Mouse (Mus musculus): ENCODE measurements at regions not wholly inside any gene's neighbourhood (a gene's known extent, or its start where the extent isn't known, plus 50 kb on each side); places are given as distances from the start of the nearest gene placed in this dataset.
A peak's percentile ranks its signal among the peaks of the same experiment; 100 is the strongest.

- H3K9me3 ChIP-seq (replicated peaks; ENCODE audit: control insufficient read depth, low read length) = no peaks in the 10 kb centered on the region
- H3K27ac ChIP-seq (ENCODE audit: low read length) = no peak overlapping the region
- no peak for ATAC-seq (ENCODE audit: low read depth)
- 61% methylated on average over 14 of the region's 14 CpGs for WGBS (ENCODE audit: insufficient replicate concordance)
- H3K27me3 ChIP-seq (ENCODE audit: control insufficient read depth, insufficient read depth, low read depth, low read length) = no peaks in the 10 kb centered on the region
- H3K4me1 ChIP-seq (ENCODE audit: control insufficient read depth, low read depth, low read length) = no peaks in the 10 kb centered on the region
- no peaks in the 10 kb centered on the region for H3K36me3 ChIP-seq (ENCODE audit: control insufficient read depth, insufficient read depth)
- no peak overlapping the region for H3K4me2 ChIP-seq (ENCODE audit: low read depth, low read length)
- no peak overlapping the region for H3K4me3 ChIP-seq (ENCODE audit: low read depth, low read length)
- H3K9ac ChIP-seq (ENCODE audit: low read depth, low read length) = no peak overlapping the region
Measured at GRCm38 (mm10) chr2:166482720-166483616, 230.7 kb downstream of the Prex1 start.

DNA sequence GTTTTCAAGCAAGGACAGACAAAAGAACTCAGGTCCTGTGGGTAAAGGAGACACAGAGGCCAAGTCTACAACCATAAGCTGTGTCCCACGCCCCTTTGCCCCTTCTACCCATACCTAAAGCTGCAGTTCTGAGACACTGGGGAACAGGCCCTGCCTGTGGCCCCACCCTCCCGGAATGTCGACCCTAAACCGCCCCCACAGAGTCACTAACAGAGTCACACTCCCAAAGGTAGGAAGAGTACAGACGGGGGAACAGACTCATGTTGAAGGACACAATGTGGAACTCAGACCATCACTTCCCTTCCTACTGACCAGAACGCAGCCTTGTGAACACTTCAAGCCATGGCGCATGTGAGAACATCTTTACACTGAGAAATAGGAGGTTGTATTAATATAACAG, 231.9 kb downstream of the Prex1 start:
- no peaks in the 10 kb centered on the region for H3K9me3 ChIP-seq (replicated peaks; ENCODE audit: control insufficient read depth, low read length)
- 60% methylated on average over 7 of the region's 7 CpGs for WGBS (ENCODE audit: insufficient replicate concordance)
- no peak overlapping the region for H3K4me2 ChIP-seq (ENCODE audit: low read depth, low read length)
- no peak for ATAC-seq (ENCODE audit: low read depth)
- H3K9ac ChIP-seq (ENCODE audit: low read depth, low read length) = no peak overlapping the region
- no peaks in the 10 kb centered on the region for H3K36me3 ChIP-seq (ENCODE audit: control insufficient read depth, insufficient read depth)
- no peaks in the 10 kb centered on the region for H3K4me1 ChIP-seq (ENCODE audit: control insufficient read depth, low read depth, low read length)
- no peak overlapping the region for H3K27ac ChIP-seq (ENCODE audit: low read length)
- no peaks in the 10 kb centered on the region for H3K27me3 ChIP-seq (ENCODE audit: control insufficient read depth, insufficient read depth, low read depth, low read length)
- no peak overlapping the region for H3K4me3 ChIP-seq (ENCODE audit: low read depth, low read length)

DNA sequence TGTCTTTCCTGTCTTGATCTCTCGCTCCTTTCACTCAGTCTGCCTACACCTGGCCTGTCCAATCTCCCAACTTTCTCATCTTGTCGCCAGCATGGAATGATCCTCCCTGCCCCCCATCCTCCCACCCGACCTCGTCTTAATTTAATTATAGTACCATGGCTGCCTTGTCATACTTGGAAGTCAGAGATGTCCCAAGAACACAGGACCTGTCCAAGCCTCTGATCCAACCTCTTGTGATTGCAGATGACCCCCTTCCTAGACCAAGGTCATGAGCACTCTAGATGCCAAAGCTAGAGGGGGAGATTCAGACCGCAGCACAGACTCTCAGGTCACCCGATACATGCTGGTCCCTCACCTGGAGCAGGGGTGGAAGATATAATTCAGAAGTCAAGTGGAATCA, 232.3 kb downstream of the Prex1 start:
- no peak overlapping the region for H3K4me3 ChIP-seq (ENCODE audit: low read depth, low read length)
- no peaks in the 10 kb centered on the region for H3K36me3 ChIP-seq (ENCODE audit: control insufficient read depth, insufficient read depth)
- no peak overlapping the region for H3K27ac ChIP-seq (ENCODE audit: low read length)
- ATAC-seq (ENCODE audit: low read depth) = no peak
- H3K9ac ChIP-seq (ENCODE audit: low read depth, low read length) = no peak overlapping the region
- 68% methylated on average over 6 of the region's 6 CpGs for WGBS (ENCODE audit: insufficient replicate concordance)
- no peak overlapping the region for H3K4me2 ChIP-seq (ENCODE audit: low read depth, low read length)
- H3K27me3 ChIP-seq (ENCODE audit: control insufficient read depth, insufficient read depth, low read depth, low read length) = no peaks in the 10 kb centered on the region
- no peaks in the 10 kb centered on the region for H3K4me1 ChIP-seq (ENCODE audit: control insufficient read depth, low read depth, low read length)
- H3K9me3 ChIP-seq (replicated peaks; ENCODE audit: control insufficient read depth, low read length) = no peaks in the 10 kb centered on the region

- WGBS (ENCODE audit: insufficient replicate concordance) = 44% methylated on average over 5 of the region's 5 CpGs
- Histone ChIP-seq H3K27ac (ENCODE audit: low read length) (no peak overlapping the region), H3K27me3 (ENCODE audit: control insufficient read depth, insufficient read depth, low read depth, low read length) (no peaks in the 10 kb centered on the region), H3K4me1 (ENCODE audit: control insufficient read depth, low read depth, low read length) (no peaks in the 10 kb centered on the region), H3K9me3 (replicated peaks; ENCODE audit: control insufficient read depth, low read length) (no peaks in the 10 kb centered on the region), H3K36me3 (ENCODE audit: control insufficient read depth, insufficient read depth) (no peaks in the 10 kb centered on the region), H3K4me3 (ENCODE audit: low read depth, low read length) (no peak overlapping the region), H3K4me2 (ENCODE audit: low read depth, low read length) (no peak overlapping the region), H3K9ac (ENCODE audit: low read depth, low read length) (no peak overlapping the region)
- no peak for ATAC-seq (ENCODE audit: low read depth)
Measured at GRCm38 (mm10) chr2:166480883-166481282, 232.7 kb downstream of the Prex1 start.

GRCm38 (mm10) chr2:166476953-166477352, 236.7 kb downstream of the Prex1 start:
- Histone ChIP-seq H3K27ac (ENCODE audit: low read length) (no peak overlapping the region), H3K4me3 (ENCODE audit: low read depth, low read length) (no peak overlapping the region), H3K4me2 (ENCODE audit: low read depth, low read length) (no peak overlapping the region), H3K9me3 (replicated peaks; ENCODE audit: control insufficient read depth, low read length) (no peaks in the 10 kb centered on the region), H3K9ac (ENCODE audit: low read depth, low read length) (no peak overlapping the region), H3K4me1 (ENCODE audit: control insufficient read depth, low read depth, low read length) (no peaks in the 10 kb centered on the region), H3K27me3 (ENCODE audit: control insufficient read depth, insufficient read depth, low read depth, low read length) (no peaks in the 10 kb centered on the region), H3K36me3 (ENCODE audit: control insufficient read depth, insufficient read depth) (no peaks in the 10 kb centered on the region)
- 74% methylated on average over 6 of the region's 6 CpGs for WGBS (ENCODE audit: insufficient replicate concordance)
- no peak for ATAC-seq (ENCODE audit: low read depth)

- Histone ChIP-seq H3K9me3 (replicated peaks; ENCODE audit: control insufficient read depth, low read length) (no peaks in the 10 kb centered on the region), H3K36me3 (ENCODE audit: control insufficient read depth, insufficient read depth) (no peaks in the 10 kb centered on the region), H3K4me2 (ENCODE audit: low read depth, low read length) (no peak overlapping the region), H3K4me3 (ENCODE audit: low read depth, low read length) (no peak overlapping the region), H3K4me1 (ENCODE audit: control insufficient read depth, low read depth, low read length) (no peaks in the 10 kb centered on the region), H3K27ac (ENCODE audit: low read length) (no peak overlapping the region), H3K9ac (ENCODE audit: low read depth, low read length) (no peak overlapping the region), H3K27me3 (ENCODE audit: control insufficient read depth, insufficient read depth, low read depth, low read length) (no peaks in the 10 kb centered on the region)
- no peak for ATAC-seq (ENCODE audit: low read depth)
- WGBS (ENCODE audit: insufficient replicate concordance) = 58% methylated on average over 4 of the region's 4 CpGs
Measured at GRCm38 (mm10) chr2:166475624-166476023, 238.0 kb downstream of the Prex1 start.

- Histone ChIP-seq H3K9me3 (replicated peaks; ENCODE audit: control insufficient read depth, low read length) (no peaks in the 10 kb centered on the region), H3K4me1 (ENCODE audit: control insufficient read depth, low read depth, low read length) (no peaks in the 10 kb centered on the region), H3K36me3 (ENCODE audit: control insufficient read depth, insufficient read depth) (no peaks in the 10 kb centered on the region), H3K27me3 (ENCODE audit: control insufficient read depth, insufficient read depth, low read depth, low read length) (no peaks in the 10 kb centered on the region), H3K27ac (ENCODE audit: low read length) (no peak overlapping the region), H3K4me3 (ENCODE audit: low read depth, low read length) (no peak overlapping the region), H3K9ac (ENCODE audit: low read depth, low read length) (no peak overlapping the region), H3K4me2 (ENCODE audit: low read depth, low read length) (no peak overlapping the region)
- ATAC-seq (ENCODE audit: low read depth) = no peak
- WGBS (ENCODE audit: insufficient replicate concordance) = 65% methylated on average over 12 of the region's 12 CpGs
Measured at GRCm38 (mm10) chr2:166474601-166475000, 239.0 kb downstream of the Prex1 start.

- Histone ChIP-seq H3K9ac (ENCODE audit: low read depth, low read length) (no peak overlapping the region), H3K9me3 (replicated peaks; ENCODE audit: control insufficient read depth, low read length) (no peaks in the 10 kb centered on the region), H3K4me3 (ENCODE audit: low read depth, low read length) (no peak overlapping the region), H3K27ac (ENCODE audit: low read length) (peak overlapping the region; percentile 50; the same call in 1 of the 2 replicates), H3K4me1 (ENCODE audit: control insufficient read depth, low read depth, low read length) (no peaks in the 10 kb centered on the region), H3K36me3 (ENCODE audit: control insufficient read depth, insufficient read depth) (no peaks in the 10 kb centered on the region), H3K27me3 (ENCODE audit: control insufficient read depth, insufficient read depth, low read depth, low read length) (no peaks in the 10 kb centered on the region), H3K4me2 (ENCODE audit: low read depth, low read length) (no peak overlapping the region)
- no peak for ATAC-seq (ENCODE audit: low read depth)
- 23% methylated on average over 6 of the region's 6 CpGs for WGBS (ENCODE audit: insufficient replicate concordance)
Measured at GRCm38 (mm10) chr2:166471257-166471753, 242.3 kb downstream of the Prex1 start.

DNA sequence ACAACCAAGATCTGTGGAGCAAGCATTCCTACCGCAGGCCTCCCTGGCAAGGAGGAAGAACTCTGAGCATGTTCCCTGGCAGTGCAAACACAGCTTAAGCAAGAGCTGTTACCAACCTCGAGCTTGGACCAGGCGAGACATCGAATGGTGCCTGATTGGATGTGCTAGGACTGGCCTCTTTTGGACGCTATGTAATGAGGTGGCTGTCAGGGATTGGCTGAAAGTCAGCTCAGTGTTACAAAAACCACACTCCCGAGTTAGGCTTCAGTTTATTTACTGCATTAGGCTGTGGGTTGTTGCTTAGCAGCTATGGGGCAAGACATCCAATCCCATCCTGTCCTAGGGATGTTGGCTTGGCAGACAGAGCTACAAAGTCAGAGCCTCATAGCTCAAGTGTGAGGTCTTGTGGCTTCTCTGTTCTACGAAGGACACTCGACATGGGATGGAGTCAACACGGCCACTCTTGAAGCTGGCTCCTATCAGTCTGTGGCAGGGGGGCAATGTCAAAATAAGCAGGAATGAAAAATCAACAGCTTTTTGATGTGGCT, 244.5 kb downstream of the Prex1 start:
- no peaks in the 10 kb centered on the region for H3K27me3 ChIP-seq (ENCODE audit: control insufficient read depth, insufficient read depth, low read depth, low read length)
- no peak overlapping the region for H3K4me2 ChIP-seq (ENCODE audit: low read depth, low read length)
- H3K36me3 ChIP-seq (ENCODE audit: control insufficient read depth, insufficient read depth) = no peaks in the 10 kb centered on the region
- 63% methylated on average over 9 of the region's 9 CpGs for WGBS (ENCODE audit: insufficient replicate concordance)
- H3K27ac ChIP-seq (ENCODE audit: low read length) = no peak overlapping the region
- H3K9ac ChIP-seq (ENCODE audit: low read depth, low read length) = no peak overlapping the region
- ATAC-seq (ENCODE audit: low read depth) = no peak
- H3K9me3 ChIP-seq (replicated peaks; ENCODE audit: control insufficient read depth, low read length) = no peaks in the 10 kb centered on the region
- no peaks in the 10 kb centered on the region for H3K4me1 ChIP-seq (ENCODE audit: control insufficient read depth, low read depth, low read length)
- H3K4me3 ChIP-seq (ENCODE audit: low read depth, low read length) = no peak overlapping the region
